ENCODE assay signal across 8 mouse cellular contexts in the genomic region with DNA sequence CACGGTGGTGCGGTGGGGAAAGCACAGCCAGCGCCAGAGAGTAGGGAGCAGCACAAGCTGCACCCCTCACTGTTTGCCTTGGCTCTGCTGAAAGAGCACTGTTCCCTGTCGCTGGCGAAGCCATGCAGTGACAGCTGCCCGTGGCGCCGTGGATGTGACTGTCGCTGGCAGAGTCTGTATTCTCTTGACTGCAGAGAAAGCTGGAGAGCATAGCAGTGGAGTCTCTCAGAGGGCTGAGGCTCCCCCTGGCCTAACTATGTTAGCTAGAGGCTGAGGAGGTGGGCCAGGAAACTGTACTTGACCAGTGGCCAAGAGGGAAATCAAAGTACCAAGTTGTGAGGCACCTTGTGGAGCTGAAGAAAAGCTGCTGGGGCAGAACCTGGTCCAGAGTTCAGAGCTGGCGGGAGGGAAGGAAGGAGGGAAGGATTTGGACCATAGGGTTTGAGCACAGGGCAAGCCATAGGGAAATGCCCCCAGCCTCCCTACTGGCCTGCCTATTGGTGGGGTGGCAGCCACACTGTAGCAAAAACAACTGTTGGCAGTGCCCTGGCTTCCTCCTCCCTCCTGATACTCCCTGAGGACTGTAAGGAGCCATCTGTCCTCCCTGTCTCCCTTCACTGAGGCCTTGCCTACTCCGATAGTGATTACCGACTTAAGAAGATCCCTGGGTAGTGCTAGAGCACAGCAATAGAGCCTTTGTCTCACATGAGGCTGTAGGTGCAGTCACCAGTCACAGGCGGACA. TPM values are rescaled to one million over a fixed set of nuclear protein-coding genes. Genes with fewer than 3 reads are reported as not detected.
DNase-seq lines count a peak whose midpoint lies in the region; ATAC-seq lines count a peak whose summit lies in the region.

No protein-coding gene starts in this region.

- peak overlapping the region; percentile 64 for H3K27ac ChIP-seq in heart, embryonic 13.5 days (replicated peaks)
- H3K27ac ChIP-seq in intestine, embryonic 15.5 days: peak overlapping the region; percentile 4; the same call in 1 of the 2 replicates

- H3K9me3 ChIP-seq in heart, embryonic 13.5 days: no peaks in the 10 kb centered on the region
- no peaks in the 10 kb centered on the region for H3K9me3 ChIP-seq in intestine, embryonic 15.5 days

- no peak for ATAC-seq in heart, embryonic 13.5 days (ENCODE audit: extremely low read depth, insufficient number of reproducible peaks, low FRiP score, low TSS enrichment)
- no peak for ATAC-seq in intestine, embryonic 15.5 days
- no peak for ATAC-seq in megakaryocyte, adult 5-6 weeks (ENCODE audit: poor library complexity, severe bottlenecking)

- H3K4me3 ChIP-seq in heart, embryonic 13.5 days: no peak overlapping the region
- no peak overlapping the region for H3K4me3 ChIP-seq in intestine, embryonic 15.5 days (replicated peaks)

- H3K27me3 ChIP-seq in heart, embryonic 13.5 days (replicated peaks): no peaks in the 10 kb centered on the region
- H3K27me3 ChIP-seq in intestine, embryonic 15.5 days (replicated peaks): no peaks in the 10 kb centered on the region

- H3K4me1 ChIP-seq in heart, embryonic 13.5 days: peaks cover 49% of the 10 kb centered on the region
- peaks cover 16% of the 10 kb centered on the region for H3K4me1 ChIP-seq in intestine, embryonic 15.5 days (replicated peaks)

- intact Hi-C loops in left cerebral cortex, postnatal 4 days (cut with DNase I): no loop called here

- 74% methylated on average over 13 of the region's 13 CpGs for WGBS in heart, embryonic 13.5 days
- WGBS in intestine, embryonic 15.5 days: 82% methylated on average over 13 of the region's 13 CpGs

- H3K4me2 ChIP-seq in heart, embryonic 13.5 days: no peak overlapping the region
- H3K4me2 ChIP-seq in intestine, embryonic 15.5 days (replicated peaks): peak overlapping the region; percentile 7; the same call in 1 of the 2 replicates

- DNase-seq in heart, postnatal 4 days: no peak
- peak; percentile 66 for DNase-seq in cerebellum, adult 11-12 months
- peak; percentile 78 for DNase-seq in left cerebral cortex, postnatal 4 days
- DNase-seq in c-Kit-positive CD71-positive TER-119-positive erythroid progenitor cells, embryonic 14.5 days (ENCODE audit: low spot score): no peak
- no peak for DNase-seq in adrenal gland, adult 2 months

- H3K9ac ChIP-seq in heart, embryonic 13.5 days: peak overlapping the region; percentile 50; the same call in 1 of the 2 replicates
- H3K9ac ChIP-seq in intestine, embryonic 15.5 days: no peak overlapping the region

- H3K36me3 ChIP-seq in heart, embryonic 13.5 days: peaks cover 97% of the 10 kb centered on the region
- peaks cover 65% of the 10 kb centered on the region for H3K36me3 ChIP-seq in intestine, embryonic 15.5 days

RNA-seq across cellular contexts. Expression of gene Kmt5a, which starts 13.8 kb away (rescaled TPM):
- 26.7 and 34.4 TPM in 2 replicates for polyA plus RNA-seq in heart, embryonic 13.5 days (2015; fragmentation: Nextera tagmentation; extraction: Ambion mirVana)
- 100 to 1,000 TPM; 130 to 132 TPM for total RNA-seq in heart, postnatal 4 days (2021)
- 93.5 and 105 TPM in 2 replicates for polyA plus RNA-seq in intestine, embryonic 15.5 days (2015; fragmentation: Nextera tagmentation; extraction: Ambion mirVana)
- 10 to 100 TPM; 45.2 to 55.7 TPM for total RNA-seq in left cerebral cortex, postnatal 4 days (2021)
- 100 to 1,000 TPM; 127 to 288 TPM for total RNA-seq in adrenal gland, adult 2 months (2021)
- 48.9 and 65.7 TPM in 2 replicates for polyA plus RNA-seq in adrenal gland, adult 2 months (2012; rRNA removed)
- 370 and 380 TPM in 2 replicates for total RNA-seq in megakaryocyte, adult 5-6 weeks (2015)
- total RNA-seq in megakaryocyte, adult 5-6 weeks (2017): 240 and 272 TPM in 2 replicates

RNA-seq across cellular contexts. Expression of gene Rilpl2, which starts 24.7 kb away (rescaled TPM):
- polyA plus RNA-seq in heart, embryonic 13.5 days (2015; fragmentation: Nextera tagmentation; extraction: Ambion mirVana): 12.3 and 14.8 TPM in 2 replicates
- total RNA-seq in heart, postnatal 4 days (2021): 10 to 100 TPM in 1 of 2 experiments, 1 to 10 TPM in 1; 8.3 to 10.9 TPM
- 44.0 and 46.2 TPM in 2 replicates for polyA plus RNA-seq in intestine, embryonic 15.5 days (2015; fragmentation: Nextera tagmentation; extraction: Ambion mirVana)
- total RNA-seq in left cerebral cortex, postnatal 4 days (2021): 10 to 100 TPM; 19.0 to 20.5 TPM
- 10 to 100 TPM; 16.6 to 31.2 TPM for total RNA-seq in adrenal gland, adult 2 months (2021)
- 38.5 and 44.1 TPM in 2 replicates for polyA plus RNA-seq in adrenal gland, adult 2 months (2012; rRNA removed)
- total RNA-seq in megakaryocyte, adult 5-6 weeks (2015): 42.8 and 45.4 TPM in 2 replicates
- total RNA-seq in megakaryocyte, adult 5-6 weeks (2017): 42.5 and 42.9 TPM in 2 replicates

RNA-seq across cellular contexts. Expression of gene Sbno1, which starts 27.7 kb away (rescaled TPM):
- 54.3 and 64.1 TPM in 2 replicates for polyA plus RNA-seq in heart, embryonic 13.5 days (2015; fragmentation: Nextera tagmentation; extraction: Ambion mirVana)
- 10 to 100 TPM; 72.7 to 76.8 TPM for total RNA-seq in heart, postnatal 4 days (2021)
- 78.6 and 90.3 TPM in 2 replicates for polyA plus RNA-seq in intestine, embryonic 15.5 days (2015; fragmentation: Nextera tagmentation; extraction: Ambion mirVana)
- 100 to 1,000 TPM; 126 to 131 TPM for total RNA-seq in left cerebral cortex, postnatal 4 days (2021)
- total RNA-seq in adrenal gland, adult 2 months (2021): 100 to 1,000 TPM in 1 of 2 experiments, 10 to 100 TPM in 1; 74.1 to 119 TPM
- 6.0 and 6.9 TPM in 2 replicates for polyA plus RNA-seq in adrenal gland, adult 2 months (2012; rRNA removed)
- total RNA-seq in megakaryocyte, adult 5-6 weeks (2015): 65.5 and 82.0 TPM in 2 replicates
- total RNA-seq in megakaryocyte, adult 5-6 weeks (2017): 147 and 182 TPM in 2 replicates

RNA-seq across cellular contexts. Expression of gene Snrnp35, which starts 29.4 kb away (rescaled TPM):
- 22.9 and 23.9 TPM in 2 replicates for polyA plus RNA-seq in heart, embryonic 13.5 days (2015; fragmentation: Nextera tagmentation; extraction: Ambion mirVana)
- total RNA-seq in heart, postnatal 4 days (2021): 10 to 100 TPM; 19.3 to 23.5 TPM
- 21.4 and 23.6 TPM in 2 replicates for polyA plus RNA-seq in intestine, embryonic 15.5 days (2015; fragmentation: Nextera tagmentation; extraction: Ambion mirVana)
- total RNA-seq in left cerebral cortex, postnatal 4 days (2021): 10 to 100 TPM; 26.4 to 33.6 TPM
- 10 to 100 TPM; 19.0 to 25.7 TPM for total RNA-seq in adrenal gland, adult 2 months (2021)
- 1.4 and 1.8 TPM in 2 replicates for polyA plus RNA-seq in adrenal gland, adult 2 months (2012; rRNA removed)
- total RNA-seq in megakaryocyte, adult 5-6 weeks (2015): 3.8 and 5.7 TPM in 2 replicates
- total RNA-seq in megakaryocyte, adult 5-6 weeks (2017): 10.6 and 12.0 TPM in 2 replicates

Comparison
In these comparisons a context has a peak if more than half of its experiments do, and no peak if none do; other contexts are left out.
1. DNase-seq: peak in cerebellum, adult 11-12 months (single experiment) and left cerebral cortex, postnatal 4 days (single experiment); none in heart, postnatal 4 days (single experiment), c-Kit-positive CD71-positive TER-119-positive erythroid progenitor cells, embryonic 14.5 days (single experiment) and adrenal gland, adult 2 months (single experiment).